Mouse (Mus musculus): ENCODE data around the gene Tppp2. TPM values are rescaled to one million over a fixed set of nuclear protein-coding genes. Genes with fewer than 3 reads are reported as not detected.

The Tppp2 gene
- total RNA-seq, 4 experiments from 2014 or later, result not detected

DNA sequence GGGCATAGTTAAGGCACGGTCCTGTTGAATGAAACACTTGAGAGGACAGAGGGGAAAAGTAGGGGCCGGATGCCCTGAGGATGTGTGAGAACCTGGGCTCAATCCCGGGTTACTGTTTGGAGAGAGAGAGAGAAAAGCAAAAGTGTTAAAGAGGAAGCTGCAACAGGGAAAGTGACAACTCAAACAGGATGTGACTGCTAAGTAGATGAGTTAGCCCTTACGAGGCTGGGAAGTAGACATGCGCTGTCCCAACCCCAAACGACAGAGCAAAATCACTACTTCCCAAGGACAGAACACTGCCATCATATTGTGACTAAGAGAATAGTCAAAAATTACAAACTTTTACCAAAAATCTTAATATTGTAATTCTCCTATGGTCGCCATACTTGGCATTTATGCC, 24.0 kb downstream of the Tppp2 start:
- no peak for DNase-seq (ENCODE audit: low spot score in 2 of 2)

DNA sequence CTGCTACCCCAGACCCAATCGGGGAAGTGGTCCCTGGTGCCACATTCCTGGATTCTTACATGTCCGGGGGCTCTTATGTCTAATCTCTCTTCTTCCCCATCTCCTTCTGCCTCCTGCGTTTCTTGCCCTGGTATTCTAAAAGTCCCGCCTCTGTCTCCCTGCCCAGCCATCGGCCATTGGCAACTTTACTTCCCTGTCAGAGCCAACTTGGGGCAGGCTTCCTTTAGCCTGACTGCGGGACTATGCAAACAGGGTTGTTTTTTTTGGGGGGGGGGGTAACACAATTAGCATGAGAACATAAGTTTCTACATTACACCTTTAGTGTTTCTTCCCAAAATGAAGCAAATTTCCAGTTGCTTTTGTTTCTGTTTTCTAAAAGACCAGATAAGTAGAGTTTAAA, 25.1 kb downstream of the Tppp2 start:
- no peak for DNase-seq (ENCODE audit: low spot score in 2 of 2)

DNA sequence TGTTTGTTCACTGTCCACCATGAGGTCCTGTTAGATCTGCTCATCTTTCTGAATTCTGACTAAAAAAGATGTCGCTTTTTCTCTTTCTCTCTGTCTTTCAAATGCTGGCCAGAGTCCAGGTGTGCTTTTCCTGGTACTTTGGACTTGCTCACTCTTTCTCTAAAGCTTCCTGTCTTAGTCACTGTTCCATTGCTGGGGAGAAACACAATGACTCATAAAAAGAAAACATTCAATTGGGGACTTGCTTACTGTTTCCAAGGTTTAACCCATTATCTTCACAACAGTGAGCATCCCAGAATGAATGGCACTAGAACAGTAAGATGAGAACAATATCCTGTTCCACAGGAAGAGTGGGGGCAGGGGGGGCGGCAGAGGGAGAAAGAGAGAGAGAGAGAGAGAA, 42.1 kb downstream of the Tppp2 start:
- no peak for DNase-seq (ENCODE audit: low spot score in 2 of 2)

DNA sequence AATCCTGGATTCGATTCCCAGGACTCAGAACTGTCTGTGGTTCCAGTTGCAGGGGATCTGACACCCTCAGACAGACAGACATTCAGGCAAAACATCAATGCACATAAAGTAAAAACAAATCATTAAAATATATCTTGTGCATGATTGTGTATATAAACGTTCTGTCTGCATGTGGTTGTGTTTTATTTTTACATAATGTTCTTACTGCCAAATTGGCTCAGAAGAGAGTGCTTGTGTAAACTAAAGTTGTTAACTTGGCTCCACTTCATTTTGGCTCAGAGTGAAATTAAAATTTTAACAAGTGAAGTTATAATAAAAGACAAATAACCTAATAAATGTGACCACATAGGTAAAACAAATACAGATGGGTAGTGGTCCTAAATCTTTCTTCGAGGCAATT, 49.2 kb downstream of the Tppp2 start:
- DNase-seq (ENCODE audit: low spot score in 2 of 2), result no peak

Other genes starting within 250 kb of the Tppp2 start
- not detected for gene Gm17079, start 223.0 kb upstream of the Tppp2 start, total RNA-seq (2022)
- not detected for gene Gm5800, start 201.2 kb upstream of the Tppp2 start, total RNA-seq (2022)
- not detected for gene Ang4, start 144.8 kb upstream of the Tppp2 start, total RNA-seq (2022)
- not detected for gene AY358078, start 118.4 kb upstream of the Tppp2 start, total RNA-seq (2022)
- gene Ear6, start 64.7 kb upstream of the Tppp2 start, total RNA-seq (2022), result not detected
- gene Mettl17, start 33.6 kb upstream of the Tppp2 start, total RNA-seq (2022), result 10 to 100 TPM; 26.5 to 30.4 (median 28.4) TPM
- gene Slc39a2, start 25.5 kb upstream of the Tppp2 start, total RNA-seq (2022), result 1 to 10 TPM; 3.2 to 5.3 (median 3.8) TPM
- gene Ndrg2, start 4.3 kb upstream of the Tppp2 start, total RNA-seq (2022), result 100 to 1,000 TPM; 798 to 932 (median 862) TPM
- gene Rnase13, start 4.3 kb downstream of the Tppp2 start, total RNA-seq (2022), result not detected
- 10 to 100 TPM; 28.0 to 39.5 (median 32.9) TPM for gene Arhgef40, start 66.3 kb downstream of the Tppp2 start, total RNA-seq (2022)
- gene Tmem253, start 97.2 kb downstream of the Tppp2 start, total RNA-seq (2022), result under 1 TPM in 2 of 4 experiments, not detected in 2; 0.51 to 0.59 TPM
- gene Zfp219, start 102.3 kb downstream of the Tppp2 start, total RNA-seq (2022), result 10 to 100 TPM; 35.8 to 44.1 (median 42.2) TPM
- not detected for gene Olfr221, start 124.0 kb downstream of the Tppp2 start, total RNA-seq (2022)
- 100 to 1,000 TPM; 182 to 218 (median 204) TPM for gene Hnrnpc, start 185.6 kb downstream of the Tppp2 start, total RNA-seq (2022)
- gene Rpgrip1, start 192.3 kb downstream of the Tppp2 start, total RNA-seq (2022), result 1 to 10 TPM in 3 of 4 experiments, under 1 TPM in 1; 0.91 to 3.1 (median 2.6) TPM